7 mouse cellular contexts compared by ENCODE assay signal in genomic region chr15:82047080-82047883, GRCm38 (mm10). TPM values are rescaled to one million over a fixed set of nuclear protein-coding genes. Genes with fewer than 3 reads are reported as not detected.
DNase-seq lines count a peak whose midpoint lies in the region; ATAC-seq and TF ChIP-seq lines count a peak whose summit lies in the region.

Gene Snu13 (minus strand): TSS chr15:82047598.

- TF ChIP-seq POLR2A in small intestine, adult 2 months (IDR thresholded peaks at IDR 0.05; ENCODE audit: low read depth, low read length) = peak; percentile 47

- H3K27ac ChIP-seq in intestine, postnatal 0 days (ENCODE audit: low read depth, low read length) = peak within 1 kb of the TSS; percentile 79
- H3K27ac ChIP-seq in midbrain, embryonic 12.5 days (replicated peaks) = peak within 1 kb of the TSS; percentile 88
- peak within 1 kb of the TSS; percentile 67 for H3K27ac ChIP-seq in small intestine, adult 2 months (ENCODE audit: insufficient read depth, low read depth, low read length)

- no peaks in the 10 kb centered on the region for H3K27me3 ChIP-seq in intestine, postnatal 0 days (replicated peaks; ENCODE audit: control insufficient read depth, insufficient read depth, low read length)
- H3K27me3 ChIP-seq in midbrain, embryonic 12.5 days = 0 out of 2 replicates have a peak, but pooled peaks cover 4% of the 10 kb centered on the region
- H3K27me3 ChIP-seq in small intestine, adult 2 months (ENCODE audit: control insufficient read depth, insufficient read depth, low read length) = no peaks in the 10 kb centered on the region

- 0 out of 2 replicates have a peak, but pooled peaks cover 5% of the 10 kb centered on the region for H3K4me1 ChIP-seq in intestine, postnatal 0 days (replicated peaks; ENCODE audit: control insufficient read depth, insufficient read depth, low read length)
- peaks cover 14% of the 10 kb centered on the region for H3K4me1 ChIP-seq in midbrain, embryonic 12.5 days
- H3K4me1 ChIP-seq in small intestine, adult 2 months (ENCODE audit: control insufficient read depth, insufficient read depth, insufficient read length, low read length) = no peaks in the 10 kb centered on the region

- under 1% methylated on average over 71 of the region's 74 CpGs for WGBS in intestine, postnatal 0 days
- WGBS in midbrain, embryonic 12.5 days = 2% methylated on average over 74 of the region's 74 CpGs
- WGBS in small intestine, adult 2 months = under 1% methylated on average over 74 of the region's 74 CpGs

- peak within 1 kb of the TSS; percentile 91 for H3K4me2 ChIP-seq in intestine, postnatal 0 days (replicated peaks; ENCODE audit: low read depth)
- peak within 1 kb of the TSS; percentile 98 for H3K4me2 ChIP-seq in midbrain, embryonic 12.5 days (replicated peaks)

- H3K9me3 ChIP-seq in intestine, postnatal 0 days (ENCODE audit: control insufficient read depth) = no peaks in the 10 kb centered on the region
- no peaks in the 10 kb centered on the region for H3K9me3 ChIP-seq in midbrain, embryonic 12.5 days

- ATAC-seq in intestine, postnatal 0 days = peak; percentile 84
- ATAC-seq in midbrain, embryonic 12.5 days (ENCODE audit: low FRiP score, low read depth) = peak; percentile 87

- peaks cover 12% of the 10 kb centered on the region; the same call in 1 of the 2 replicates for H3K36me3 ChIP-seq in intestine, postnatal 0 days (ENCODE audit: control insufficient read depth, insufficient read depth)
- H3K36me3 ChIP-seq in midbrain, embryonic 12.5 days = peaks cover 16% of the 10 kb centered on the region
- H3K36me3 ChIP-seq in small intestine, adult 2 months (ENCODE audit: control insufficient read depth, insufficient read depth, low read length) = peaks cover 7% of the 10 kb centered on the region

- DNase-seq in adrenal gland, adult 8-10 months = peak; percentile 87
- DNase-seq in embryo, embryonic 9.5 days (ENCODE audit: extremely low spot score) = peak; percentile 87
- no peak for DNase-seq in gonadal fat pad, adult 2 months (ENCODE audit: low read depth)
- DNase-seq in left cerebral cortex, postnatal 4 days = peak; percentile 91

- intact Hi-C loops in left cerebral cortex, postnatal 4 days (cut with DNase I) = no loop called here

- H3K9ac ChIP-seq in intestine, postnatal 0 days (ENCODE audit: low read depth, low read length) = peak within 1 kb of the TSS; percentile 93
- peak within 1 kb of the TSS; percentile 97 for H3K9ac ChIP-seq in midbrain, embryonic 12.5 days (replicated peaks)

- peak within 1 kb of the TSS; percentile 97 for H3K4me3 ChIP-seq in intestine, postnatal 0 days (ENCODE audit: low read depth, low read length)
- peak within 1 kb of the TSS; percentile 100 for H3K4me3 ChIP-seq in midbrain, embryonic 12.5 days
- peak within 1 kb of the TSS; percentile 97 for H3K4me3 ChIP-seq in small intestine, adult 2 months (ENCODE audit: low read depth, low read length)

- TF ChIP-seq CTCF in intestine, postnatal 0 days (IDR thresholded peaks at IDR 0.05; ENCODE audit: low read depth) = no peak
- TF ChIP-seq CTCF in small intestine, adult 2 months (IDR thresholded peaks at IDR 0.05; ENCODE audit: extremely low read depth, insufficient read length, insufficient replicate concordance, low read depth, low read length) = no peak

RNA-seq across cellular contexts. Expression of gene Snu13, which starts in this region (rescaled TPM):
- 10 to 100 TPM; 77.0 to 94.9 (median 88.2) TPM for total RNA-seq in adrenal gland, adult 8-10 months (2022)
- polyA plus RNA-seq in gonadal fat pad, adult 2 months (2012; rRNA removed) = 71.8 and 84.4 TPM in 2 replicates
- 86.1 and 99.0 TPM in 2 replicates for polyA plus RNA-seq in intestine, postnatal 0 days (2015; fragmentation: Nextera tagmentation; extraction: Ambion mirVana)
- total RNA-seq in left cerebral cortex, postnatal 4 days (2021) = 100 to 1,000 TPM; 123 to 130 TPM
- 183 and 196 TPM in 2 replicates for polyA plus RNA-seq in midbrain, embryonic 12.5 days (2016; fragmentation: Nextera tagmentation; extraction: Ambion mirVana)
- 24.6 and 25.7 TPM in 2 replicates for polyA plus RNA-seq in small intestine, adult 2 months (2012; rRNA removed)
